Mouse (Mus musculus) lung, postnatal 0 days (tissue): ENCODE measurements at regions not wholly inside any gene's neighbourhood (a gene's known extent, or its start where the extent isn't known, plus 50 kb on each side); places are given as distances from the start of the nearest gene placed in this dataset.

Experiments
- CTCF ChIP-seq: IDR thresholded peaks from 2 replicates; pipeline ENCODE4 v1.5.1; 2016; ENCODE audit warnings: antibody characterized with exemption, mild to moderate bottlenecking
- EP300 ChIP-seq: IDR thresholded peaks from 2 replicates; pipeline ENCODE4 v1.6.1; 2016; ENCODE audit warnings: antibody characterized with exemption, mild to moderate bottlenecking, control low read depth

- TF ChIP-seq EP300 = no peak
- no peak for TF ChIP-seq CTCF
Measured at GRCm38 (mm10) chr10:120527951-120528350, 51.7 kb upstream of the Hmga2 start.
